Mouse (Mus musculus): Measurements from ENCODE around the gene Tldc2. TPM values are rescaled to one million over a fixed set of nuclear protein-coding genes. Genes with fewer than 3 reads are reported as not detected.

The Tldc2 gene
- polyA plus RNA-seq, 1 experiment from 2014 or later, result not detected

GRCm38 (mm10) chr2:157092024-157092423 lies 5.2 kb downstream of the Tldc2 start:
- Histone ChIP-seq H3K4me1 (replicated peaks; ENCODE audit: control insufficient read depth, insufficient read depth, low read length) (peaks cover 3% of the 10 kb centered on the region; the same call in 1 of the 2 replicates), H3K4me3 (ENCODE audit: low read depth, low read length) (no peak overlapping the region), H3K27me3 (replicated peaks; ENCODE audit: control insufficient read depth, insufficient read depth, low read length) (no peaks in the 10 kb centered on the region; the same call in 1 of the 2 replicates), H3K27ac (ENCODE audit: low read depth, low read length) (no peak overlapping the region), H3K36me3 (ENCODE audit: control insufficient read depth, insufficient read depth, low read length) (no peaks in the 10 kb centered on the region), H3K4me2 (no peak overlapping the region), H3K9ac (ENCODE audit: low read depth, low read length) (no peak overlapping the region), H3K9me3 (ENCODE audit: control insufficient read depth, low read length) (no peaks in the 10 kb centered on the region)
- no peak for ATAC-seq (replicated peaks; ENCODE audit: low FRiP score)
- no peak for DNase-seq (ENCODE audit: low spot score)
- 70% methylated on average over 8 of the region's 8 CpGs for WGBS

GRCm38 (mm10) chr2:157095005-157095755 lies 8.3 kb downstream of the Tldc2 start:
- DNase-seq (ENCODE audit: low spot score) (peak; percentile 48), ATAC-seq (replicated peaks; ENCODE audit: low FRiP score) (no peak)
- peaks cover 2% of the 10 kb centered on the region; the same call in 1 of the 2 replicates for H3K36me3 ChIP-seq (ENCODE audit: control insufficient read depth, insufficient read depth, low read length)
- no peaks in the 10 kb centered on the region for H3K4me1 ChIP-seq (replicated peaks; ENCODE audit: control insufficient read depth, insufficient read depth, low read length)
- no peak overlapping the region for H3K4me3 ChIP-seq (ENCODE audit: low read depth, low read length)
- H3K9me3 ChIP-seq (ENCODE audit: control insufficient read depth, low read length), result no peaks in the 10 kb centered on the region
- no peaks in the 10 kb centered on the region; the same call in 1 of the 2 replicates for H3K27me3 ChIP-seq (replicated peaks; ENCODE audit: control insufficient read depth, insufficient read depth, low read length)
- 64% methylated on average over 9 of the region's 9 CpGs for WGBS
- H3K4me2 ChIP-seq, result no peak overlapping the region
- no peak overlapping the region for H3K27ac ChIP-seq (ENCODE audit: low read depth, low read length)
- no peak overlapping the region for H3K9ac ChIP-seq (ENCODE audit: low read depth, low read length)

DNA sequence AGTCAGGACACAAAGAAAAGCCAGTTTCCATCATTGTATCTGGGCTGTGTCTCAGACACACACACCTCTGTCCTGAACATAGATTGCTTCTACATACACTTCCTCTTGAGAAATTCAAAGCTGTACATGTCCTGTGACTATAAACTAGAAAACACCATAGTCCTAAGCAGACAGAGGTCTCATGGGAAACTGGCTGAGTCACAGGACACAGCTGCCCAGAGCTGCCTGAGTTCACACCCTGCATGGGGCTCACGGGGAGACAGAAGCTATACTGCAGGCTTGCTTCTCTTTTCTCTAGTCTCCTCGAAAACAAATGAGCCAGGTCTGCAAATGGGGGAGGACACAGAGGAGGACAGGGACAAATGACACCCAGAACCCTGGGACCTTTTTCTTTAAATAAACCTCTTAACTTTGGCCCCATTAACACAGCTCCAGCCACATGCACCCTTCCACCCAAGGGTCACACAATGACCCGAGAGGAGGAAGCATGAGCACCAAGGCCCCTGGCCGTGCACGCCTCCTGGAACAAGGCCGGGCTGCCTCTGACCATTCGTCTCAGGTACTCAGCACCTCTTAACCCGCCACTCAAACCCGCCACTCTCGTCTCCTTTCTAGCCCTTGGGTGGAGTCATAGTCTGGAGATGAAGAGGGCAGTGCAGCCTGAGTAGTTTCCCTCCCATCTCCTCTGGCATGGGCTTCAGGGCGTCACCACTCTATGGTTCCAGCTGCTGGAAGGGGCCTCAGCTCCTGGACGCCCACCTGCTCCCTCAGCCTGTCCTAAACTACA lies 12.9 kb downstream of the Tldc2 start:
- 81% methylated on average over 12 of the region's 12 CpGs for WGBS
- Histone ChIP-seq H3K36me3 (ENCODE audit: control insufficient read depth, insufficient read depth, low read length) (peaks cover 16% of the 10 kb centered on the region; the same call in 1 of the 2 replicates), H3K9me3 (ENCODE audit: control insufficient read depth, low read length) (no peaks in the 10 kb centered on the region), H3K27me3 (replicated peaks; ENCODE audit: control insufficient read depth, insufficient read depth, low read length) (no peaks in the 10 kb centered on the region), H3K4me1 (replicated peaks; ENCODE audit: control insufficient read depth, insufficient read depth, low read length) (no peaks in the 10 kb centered on the region), H3K4me3 (ENCODE audit: low read depth, low read length) (no peak overlapping the region), H3K9ac (ENCODE audit: low read depth, low read length) (no peak overlapping the region), H3K4me2 (no peak overlapping the region), H3K27ac (ENCODE audit: low read depth, low read length) (no peak overlapping the region)
- no peak for DNase-seq (ENCODE audit: low spot score)
- ATAC-seq (replicated peaks; ENCODE audit: low FRiP score), result no peak

DNA sequence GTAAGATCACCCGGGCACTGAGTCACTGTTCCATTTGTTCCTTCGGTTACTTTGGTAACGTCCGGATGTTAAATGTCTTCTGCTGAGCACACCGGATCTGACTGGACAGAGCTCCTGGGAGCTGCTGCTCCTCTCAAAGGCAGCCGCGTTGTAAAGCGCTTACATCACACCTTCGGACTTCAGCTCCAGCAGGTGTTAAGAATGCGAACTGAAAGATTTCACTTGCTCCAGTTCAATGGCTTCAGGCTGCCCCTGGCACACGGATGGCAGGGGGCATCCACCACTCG lies 13.4 kb downstream of the Tldc2 start:
- Histone ChIP-seq H3K4me2 (no peak overlapping the region), H3K36me3 (ENCODE audit: control insufficient read depth, insufficient read depth, low read length) (peaks cover 20% of the 10 kb centered on the region; the same call in 1 of the 2 replicates), H3K9me3 (ENCODE audit: control insufficient read depth, low read length) (no peaks in the 10 kb centered on the region), H3K9ac (ENCODE audit: low read depth, low read length) (no peak overlapping the region), H3K4me1 (replicated peaks; ENCODE audit: control insufficient read depth, insufficient read depth, low read length) (no peaks in the 10 kb centered on the region), H3K4me3 (ENCODE audit: low read depth, low read length) (no peak overlapping the region), H3K27ac (ENCODE audit: low read depth, low read length) (no peak overlapping the region), H3K27me3 (replicated peaks; ENCODE audit: control insufficient read depth, insufficient read depth, low read length) (no peaks in the 10 kb centered on the region)
- ATAC-seq (replicated peaks; ENCODE audit: low FRiP score) (no peak), DNase-seq (ENCODE audit: low spot score) (no peak)
- WGBS, result 89% methylated on average over 12 of the region's 12 CpGs

DNA sequence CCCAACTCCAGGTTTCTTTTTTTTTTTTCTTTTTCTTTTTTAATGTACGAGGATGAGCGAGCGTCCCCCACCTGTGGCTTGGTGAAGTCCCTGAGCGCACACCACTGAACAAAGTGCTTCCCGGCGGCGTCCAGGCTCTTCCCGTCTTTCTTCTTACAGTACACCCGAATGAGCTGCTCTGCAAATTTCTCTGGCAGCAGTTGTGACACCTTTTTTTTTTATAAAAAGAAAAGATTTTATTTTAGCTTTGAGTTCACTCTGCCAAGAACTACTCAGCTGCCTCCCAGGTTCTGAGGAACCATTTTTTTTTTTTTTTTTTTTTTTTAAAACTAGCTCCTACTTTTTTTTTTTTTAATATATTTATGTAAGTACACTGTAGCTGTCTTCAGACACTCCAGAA lies 14.8 kb downstream of the Tldc2 start:
- DNase-seq (ENCODE audit: low spot score), result no peak
- Histone ChIP-seq H3K4me1 (replicated peaks; ENCODE audit: control insufficient read depth, insufficient read depth, low read length) (no peaks in the 10 kb centered on the region), H3K4me3 (ENCODE audit: low read depth, low read length) (no peak overlapping the region), H3K9ac (ENCODE audit: low read depth, low read length) (no peak overlapping the region), H3K27me3 (replicated peaks; ENCODE audit: control insufficient read depth, insufficient read depth, low read length) (no peaks in the 10 kb centered on the region), H3K4me2 (no peak overlapping the region), H3K27ac (ENCODE audit: low read depth, low read length) (no peak overlapping the region), H3K9me3 (ENCODE audit: control insufficient read depth, low read length) (no peaks in the 10 kb centered on the region), H3K36me3 (ENCODE audit: control insufficient read depth, insufficient read depth, low read length) (peaks cover 20% of the 10 kb centered on the region; the same call in 1 of the 2 replicates)
- 94% methylated on average over 9 of the region's 9 CpGs for whole genome bisulfite sequencing
- no peak for ATAC-seq (replicated peaks; ENCODE audit: low FRiP score)

- ATAC-seq (replicated peaks; ENCODE audit: low FRiP score), result no peak
Observed at GRCm38 (mm10) chr2:157102256-157102655, 15.4 kb downstream of the Tldc2 start.

DNA sequence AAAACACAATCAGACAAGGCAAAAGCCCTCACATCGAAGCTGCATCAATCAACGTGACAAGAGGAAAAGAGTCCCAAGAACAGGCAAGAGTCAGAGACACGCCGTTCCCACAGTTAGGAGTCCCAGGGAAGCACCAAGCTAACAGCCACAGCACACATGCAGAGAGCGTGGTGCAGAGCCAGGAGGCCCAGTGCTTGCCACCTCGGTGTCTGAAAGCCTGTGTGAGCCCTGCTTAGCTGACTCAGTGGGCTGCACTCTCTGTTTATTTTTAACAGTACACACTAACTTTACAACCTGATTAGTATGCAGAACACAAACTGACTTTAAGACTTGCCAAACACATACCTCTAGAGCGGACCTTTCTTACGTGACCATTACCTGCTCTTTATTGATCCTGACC lies 17.6 kb downstream of the Tldc2 start:
- Histone ChIP-seq H3K36me3 (ENCODE audit: control insufficient read depth, insufficient read depth, low read length) (peaks cover 22% of the 10 kb centered on the region; the same call in 1 of the 2 replicates), H3K27me3 (replicated peaks; ENCODE audit: control insufficient read depth, insufficient read depth, low read length) (no peaks in the 10 kb centered on the region), H3K27ac (ENCODE audit: low read depth, low read length) (no peak overlapping the region)

More at GRCm38 (mm10) chr2:157102256-157102655, 15.4 kb downstream of the Tldc2 start:
- no peaks in the 10 kb centered on the region for H3K4me1 ChIP-seq (replicated peaks; ENCODE audit: control insufficient read depth, insufficient read depth, low read length)
- DNase-seq (ENCODE audit: low spot score), result no peak
- H3K4me2 ChIP-seq, result no peak overlapping the region
- H3K9ac ChIP-seq (ENCODE audit: low read depth, low read length), result no peak overlapping the region
- WGBS, result 68% methylated on average over 2 of the region's 2 CpGs
- peaks cover 20% of the 10 kb centered on the region; the same call in 1 of the 2 replicates for H3K36me3 ChIP-seq (ENCODE audit: control insufficient read depth, insufficient read depth, low read length)
- H3K27ac ChIP-seq (ENCODE audit: low read depth, low read length), result no peak overlapping the region
- no peak overlapping the region for H3K4me3 ChIP-seq (ENCODE audit: low read depth, low read length)
- no peaks in the 10 kb centered on the region for H3K9me3 ChIP-seq (ENCODE audit: control insufficient read depth, low read length)
- no peaks in the 10 kb centered on the region for H3K27me3 ChIP-seq (replicated peaks; ENCODE audit: control insufficient read depth, insufficient read depth, low read length)

GRCm38 (mm10) chr2:157108236-157108635 lies 21.4 kb downstream of the Tldc2 start:
- H3K4me2 ChIP-seq, result no peak overlapping the region
- peaks cover 18% of the 10 kb centered on the region; the same call in 1 of the 2 replicates for H3K36me3 ChIP-seq (ENCODE audit: control insufficient read depth, insufficient read depth, low read length)
- H3K4me1 ChIP-seq (replicated peaks; ENCODE audit: control insufficient read depth, insufficient read depth, low read length), result no peaks in the 10 kb centered on the region
- 63% methylated on average over 4 of the region's 4 CpGs for whole genome bisulfite sequencing
- no peak overlapping the region for H3K9ac ChIP-seq (ENCODE audit: low read depth, low read length)
- no peak overlapping the region for H3K27ac ChIP-seq (ENCODE audit: low read depth, low read length)
- H3K27me3 ChIP-seq (replicated peaks; ENCODE audit: control insufficient read depth, insufficient read depth, low read length), result no peaks in the 10 kb centered on the region
- H3K4me3 ChIP-seq (ENCODE audit: low read depth, low read length), result no peak overlapping the region
- ATAC-seq (replicated peaks; ENCODE audit: low FRiP score) (no peak), DNase-seq (ENCODE audit: low spot score) (no peak)
- H3K9me3 ChIP-seq (ENCODE audit: control insufficient read depth, low read length), result no peaks in the 10 kb centered on the region

More for the DNA sequence above, 17.6 kb downstream of the Tldc2 start:
- ATAC-seq (replicated peaks; ENCODE audit: low FRiP score) (no peak), DNase-seq (ENCODE audit: low spot score) (no peak)
- no peak overlapping the region for H3K9ac ChIP-seq (ENCODE audit: low read depth, low read length)
- H3K4me3 ChIP-seq (ENCODE audit: low read depth, low read length), result no peak overlapping the region
- H3K4me1 ChIP-seq (replicated peaks; ENCODE audit: control insufficient read depth, insufficient read depth, low read length), result no peaks in the 10 kb centered on the region
- H3K4me2 ChIP-seq, result no peak overlapping the region
- WGBS, result 85% methylated on average over 8 of the region's 8 CpGs
- H3K9me3 ChIP-seq (ENCODE audit: control insufficient read depth, low read length), result no peaks in the 10 kb centered on the region

All from liver, embryonic 11.5 days (tissue).